Mouse (Mus musculus): ENCODE data around the gene Fbxl17. TPM values are rescaled to one million over a fixed set of nuclear protein-coding genes. Genes with fewer than 3 reads are reported as not detected.
A peak's percentile ranks its signal among the peaks of the same experiment; 100 is the strongest.

Gene Fbxl17
- total RNA-seq, 2 experiments from 2014 or later, result 58.7 to 62.7 TPM

GRCm38 (mm10) chr17:63285265-63285939 lies 214.4 kb downstream of the Fbxl17 start:
- peak; percentile 74 to 80 for DNase-seq (ENCODE audit: low spot score in 2 of 2)

GRCm38 (mm10) chr17:63284074-63284473 lies 215.7 kb downstream of the Fbxl17 start:
- no peak for DNase-seq (ENCODE audit: low spot score in 2 of 2)

- DNase-seq (ENCODE audit: low spot score in 2 of 2), result no peak
Observed at GRCm38 (mm10) chr17:63282004-63282403, 217.8 kb downstream of the Fbxl17 start.

- no peak for DNase-seq (ENCODE audit: low spot score in 2 of 2)
Observed at GRCm38 (mm10) chr17:63280990-63281389, 218.8 kb downstream of the Fbxl17 start.

- DNase-seq (ENCODE audit: low spot score in 2 of 2), result no peak
Observed at GRCm38 (mm10) chr17:63279144-63279543, 220.7 kb downstream of the Fbxl17 start.

- no peak for DNase-seq (ENCODE audit: low spot score in 2 of 2)
Observed at GRCm38 (mm10) chr17:63273353-63273752, 226.5 kb downstream of the Fbxl17 start.

- DNase-seq (ENCODE audit: low spot score in 2 of 2), result no peak
Observed at GRCm38 (mm10) chr17:63272914-63273313, 226.9 kb downstream of the Fbxl17 start.

GRCm38 (mm10) chr17:63271000-63271399 lies 228.8 kb downstream of the Fbxl17 start:
- no peak for DNase-seq (ENCODE audit: low spot score in 2 of 2)

- no peak for DNase-seq (ENCODE audit: low spot score in 2 of 2)
Observed at GRCm38 (mm10) chr17:63270513-63270912, 229.3 kb downstream of the Fbxl17 start.

- no peak for DNase-seq (ENCODE audit: low spot score in 2 of 2)
Observed at GRCm38 (mm10) chr17:63262674-63263073, 237.1 kb downstream of the Fbxl17 start.

DNA sequence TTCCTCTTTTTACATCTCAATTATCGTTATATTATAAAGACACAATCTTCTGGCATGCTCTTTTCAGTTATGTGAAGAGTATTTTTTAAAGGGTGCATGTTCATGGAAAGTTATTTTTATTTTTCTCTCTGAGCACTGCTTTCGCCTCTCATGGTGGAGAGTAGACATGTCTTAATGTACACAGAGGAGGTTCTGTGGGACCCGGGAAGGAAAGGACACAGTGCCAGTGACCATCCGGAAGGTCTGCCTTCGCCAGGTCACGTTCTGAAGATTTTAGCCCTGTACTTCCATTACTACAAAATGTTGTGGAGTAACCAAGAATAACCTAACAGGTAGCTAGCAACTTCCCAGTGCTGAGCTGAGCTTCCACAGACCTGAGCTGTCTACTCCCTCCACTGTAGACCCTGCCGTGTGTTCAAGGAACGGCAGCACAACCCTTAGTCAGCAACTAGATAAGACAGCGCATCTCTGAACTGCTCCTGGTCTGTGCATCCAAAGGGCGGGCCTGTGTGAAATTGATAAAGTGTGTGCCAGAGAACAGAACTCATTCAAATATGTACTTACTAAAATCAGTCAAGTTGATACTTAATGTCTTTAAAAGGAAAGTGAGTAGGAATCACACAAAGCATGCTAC lies 238.2 kb downstream of the Fbxl17 start:
- no peak for DNase-seq (ENCODE audit: low spot score in 2 of 2)

DNA sequence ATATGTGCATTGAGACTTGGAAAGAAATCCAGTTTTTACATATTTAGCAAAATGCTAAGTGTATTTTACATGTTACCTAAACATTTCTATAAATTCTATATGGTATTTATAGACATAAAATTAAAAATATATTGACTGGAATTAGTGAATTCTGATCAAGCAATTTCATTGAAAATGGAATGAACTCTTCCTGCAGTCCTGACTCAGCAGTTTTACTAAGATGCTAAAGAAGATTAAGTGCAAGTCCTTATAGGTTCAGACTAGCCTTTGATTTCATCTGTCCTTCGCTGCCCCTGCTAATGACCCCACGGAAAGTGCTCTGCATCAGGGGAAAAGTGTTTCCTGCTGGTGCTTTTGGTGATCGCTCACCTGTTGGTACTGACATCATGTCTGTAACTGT lies 240.7 kb downstream of the Fbxl17 start:
- DNase-seq (ENCODE audit: low spot score in 2 of 2), result no peak

DNA sequence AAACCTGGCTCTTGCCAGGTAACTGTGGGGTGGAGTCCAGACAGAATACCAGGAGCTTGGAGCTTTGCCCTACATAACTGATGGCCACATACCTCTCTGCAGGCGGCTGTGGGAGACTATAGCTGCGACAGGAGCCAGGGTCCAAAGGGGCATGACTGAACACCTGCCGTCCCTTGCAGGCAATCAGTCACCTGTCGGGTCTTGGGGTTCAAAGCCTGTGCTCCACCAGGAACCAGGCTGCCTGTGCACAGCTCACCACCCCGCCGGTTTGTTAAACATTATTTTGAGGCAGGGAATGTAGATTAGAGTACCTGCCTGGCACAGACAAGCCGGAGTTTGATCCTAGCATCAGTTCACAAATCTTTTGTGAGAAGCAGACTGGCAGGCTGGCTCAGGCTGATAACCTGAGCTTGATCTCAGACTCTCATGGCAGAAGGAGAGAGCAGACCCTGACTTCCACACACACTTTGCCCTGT lies 253.6 kb downstream of the Fbxl17 start:
- DNase-seq (ENCODE audit: low spot score in 2 of 2), result no peak

- DNase-seq (ENCODE audit: low spot score in 2 of 2), result no peak
Observed at GRCm38 (mm10) chr17:63245472-63245871, 254.3 kb downstream of the Fbxl17 start.

GRCm38 (mm10) chr17:63242761-63243160 lies 257.1 kb downstream of the Fbxl17 start:
- DNase-seq (ENCODE audit: low spot score in 2 of 2), result no peak

DNA sequence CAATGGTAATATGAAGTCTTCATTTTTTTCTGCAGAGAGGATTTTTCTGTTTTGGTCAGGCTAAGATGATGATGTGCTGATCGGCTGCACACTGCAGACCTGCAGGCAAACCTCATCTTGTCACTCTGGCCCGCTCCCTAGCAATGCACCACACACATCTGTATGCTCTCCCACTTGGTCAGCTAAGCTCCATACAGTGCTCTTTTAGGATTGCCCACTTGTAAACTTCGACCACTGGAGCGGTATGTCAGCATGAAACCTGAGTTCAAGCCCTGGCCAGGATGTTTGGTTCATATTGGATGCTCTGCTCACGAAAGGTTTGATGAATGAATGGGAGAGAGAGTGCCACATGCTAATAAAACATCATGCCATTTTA lies 259.1 kb downstream of the Fbxl17 start:
- DNase-seq (ENCODE audit: low spot score in 2 of 2), result no peak

DNA sequence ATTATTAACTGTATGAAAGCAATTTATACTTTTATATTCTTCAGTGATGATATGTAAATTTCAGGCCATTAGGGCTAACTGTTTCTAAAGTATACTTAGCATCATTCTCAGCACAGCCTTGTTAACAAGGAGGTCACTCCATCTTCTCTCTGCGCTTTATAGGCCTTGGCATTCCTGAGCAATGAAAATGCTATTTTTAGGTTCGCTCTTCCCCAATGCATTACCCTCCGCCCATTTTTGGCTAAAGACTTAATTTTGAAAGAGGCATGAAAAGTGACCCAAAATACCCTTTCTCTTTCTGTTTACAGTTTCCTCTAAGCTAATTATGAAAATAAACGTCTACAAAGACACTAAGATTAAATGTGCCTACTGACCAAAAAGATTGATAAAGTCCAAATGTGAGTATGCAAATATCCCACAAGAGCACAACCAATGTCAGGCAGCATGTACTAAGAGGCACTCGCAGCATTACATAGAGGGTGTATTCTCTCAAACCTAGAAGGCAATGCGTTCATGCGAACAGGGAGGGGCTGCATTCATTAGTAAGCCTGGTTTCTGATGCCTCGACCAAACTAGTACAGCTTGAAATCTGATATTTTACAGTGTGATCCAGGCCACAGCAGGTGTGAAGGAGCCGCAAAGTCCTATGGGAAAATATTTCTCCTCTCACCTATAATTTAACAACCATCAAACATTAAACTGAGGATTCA lies 259.6 kb downstream of the Fbxl17 start:
- DNase-seq (ENCODE audit: low spot score in 2 of 2), result no peak

DNA sequence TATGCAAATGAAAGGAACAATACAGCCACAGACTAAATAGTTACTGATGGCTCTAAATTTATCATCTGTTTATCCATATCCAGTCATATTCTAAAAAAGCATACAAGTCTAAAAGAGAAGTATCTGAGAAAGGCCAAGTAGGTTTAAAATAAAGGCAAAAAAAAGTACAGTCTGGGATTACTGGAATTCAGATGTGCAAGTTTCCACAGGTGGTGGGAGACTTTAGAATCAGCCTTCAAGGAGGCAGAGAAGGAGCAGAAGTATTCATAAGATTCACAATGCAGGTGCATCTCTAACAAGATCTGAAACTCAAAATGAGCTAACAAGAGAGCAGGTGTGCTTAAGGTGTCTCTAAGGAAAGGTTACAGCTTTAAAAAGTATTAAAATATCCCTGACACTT lies 263.0 kb downstream of the Fbxl17 start:
- DNase-seq (ENCODE audit: low spot score in 2 of 2), result no peak

DNA sequence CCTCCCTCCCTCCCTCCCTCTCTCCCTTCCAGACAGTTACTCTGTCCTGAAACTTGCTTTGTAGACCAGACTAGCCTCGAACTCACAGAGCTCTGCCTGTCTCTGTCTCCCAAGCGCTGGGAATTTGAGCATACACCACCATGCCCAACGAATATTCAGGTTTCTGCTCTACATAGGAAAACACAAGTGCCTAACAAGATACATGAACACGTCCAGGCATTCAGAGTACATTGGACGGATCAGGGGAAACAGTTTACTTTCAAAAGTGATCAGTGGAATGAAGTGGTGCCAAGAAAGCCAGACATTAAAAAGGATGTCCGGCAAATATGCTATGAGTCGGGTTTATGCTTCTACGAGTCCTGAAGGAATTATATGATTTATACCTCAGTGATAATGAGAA lies 263.6 kb downstream of the Fbxl17 start:
- DNase-seq (ENCODE audit: low spot score in 2 of 2), result no peak

DNA sequence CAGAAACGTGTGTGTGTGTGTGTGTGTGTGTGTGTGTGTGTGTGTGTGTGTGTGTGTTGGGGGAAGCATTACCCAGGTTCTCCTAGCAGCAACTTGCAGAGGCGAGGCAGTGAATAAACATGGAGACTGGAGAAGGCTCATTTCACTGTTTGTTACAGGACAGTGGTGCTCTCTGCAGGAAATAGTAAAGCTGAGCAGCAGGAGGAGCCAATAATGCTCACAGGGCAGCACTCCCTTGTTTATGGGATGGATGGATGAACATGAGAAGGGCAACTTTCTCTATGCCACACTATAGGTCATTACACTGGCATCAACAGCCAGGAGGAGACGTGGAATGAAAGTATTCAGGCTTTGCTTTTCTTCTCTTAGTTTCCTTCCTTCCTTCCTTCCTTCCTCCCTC lies 264.0 kb downstream of the Fbxl17 start:
- DNase-seq (ENCODE audit: low spot score in 2 of 2), result no peak

- DNase-seq (ENCODE audit: low spot score in 2 of 2), result no peak
Observed at GRCm38 (mm10) chr17:63229111-63229510, 270.7 kb downstream of the Fbxl17 start.

- no peak for DNase-seq (ENCODE audit: low spot score in 2 of 2)
Observed at GRCm38 (mm10) chr17:63226380-63226779, 273.4 kb downstream of the Fbxl17 start.
